Mouse (Mus musculus): ENCODE data around the gene Adam23.

- no peak for TF ChIP-seq CTCF (IDR thresholded peaks at IDR 0.05)
- no peak for TF ChIP-seq EP300 (IDR thresholded peaks at IDR 0.05)
These were observed 8.2 kb upstream of the Adam23 start for GRCm38 (mm10) chr1:63437529-63437928.

All from lung, postnatal 0 days (tissue).